In the genomic region with DNA sequence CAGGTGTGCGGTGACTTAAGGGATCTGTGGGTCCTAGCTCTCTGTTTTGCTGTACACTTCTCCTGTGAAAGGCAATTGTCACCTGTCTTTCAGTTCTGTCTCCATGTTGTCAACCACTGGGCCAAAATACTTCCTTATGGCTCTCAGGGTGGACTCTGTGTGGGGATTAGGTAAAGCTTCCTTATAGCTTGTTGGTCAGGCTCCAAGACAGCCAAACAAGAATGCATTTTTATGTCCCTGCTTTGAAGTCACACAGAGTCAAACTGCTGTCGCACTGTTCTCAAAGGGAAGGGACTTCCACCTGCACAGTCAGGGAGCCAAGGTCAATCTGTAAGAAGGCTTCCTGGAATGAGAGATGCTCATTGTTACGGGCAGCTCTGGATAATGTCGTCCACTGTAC, we compare ENCODE assay signal across 13 mouse cellular contexts. TPM values are rescaled to one million over a fixed set of nuclear protein-coding genes. Genes with fewer than 3 reads are reported as not detected.
A peak's percentile ranks its signal among the peaks of the same experiment; 100 is the strongest.
DNase-seq lines count a peak whose midpoint lies in the region; ATAC-seq lines count a peak whose summit lies in the region.
"Had no signal": no experiment of that assay in that cellular context is flagged by ENCODE, and none has a peak within 500 bp of the region (broad histone marks: within the 10 kb centered on the region; RNA-seq: fewer than 3 reads in every experiment).

No protein-coding gene starts in this region.

- 76% methylated on average over 4 of the region's 4 CpGs for WGBS in heart, embryonic 11.5 days (ENCODE audit: insufficient replicate concordance)
- 76% methylated on average over 4 of the region's 4 CpGs for WGBS in midbrain, embryonic 13.5 days
- WGBS in midbrain, embryonic 10.5 days: 75% methylated on average over 4 of the region's 4 CpGs
- 76% methylated on average over 4 of the region's 4 CpGs for WGBS in hindbrain, embryonic 14.5 days
- 72% methylated on average over 4 of the region's 4 CpGs for WGBS in neural tube, embryonic 14.5 days

- no peak overlapping the region for H3K4me2 ChIP-seq in heart, embryonic 11.5 days
- H3K4me2 ChIP-seq in midbrain, embryonic 13.5 days (replicated peaks): no peak overlapping the region
- H3K4me2 ChIP-seq in hindbrain, embryonic 14.5 days (replicated peaks): no peak overlapping the region
- no peak overlapping the region for H3K4me2 ChIP-seq in neural tube, embryonic 14.5 days (ENCODE audit: low read depth, low read length)

- no peak for DNase-seq in heart, postnatal 36 days
- DNase-seq in midbrain, embryonic 10.5 days (ENCODE audit: low spot score): no peak
- DNase-seq in hindbrain, embryonic 14.5 days (ENCODE audit: low spot score): no peak
- no peak for DNase-seq in left cerebral cortex, postnatal 36 days (ENCODE audit: low spot score in 2 of 2)
- DNase-seq: adrenal gland, adult 2 months; cerebellum, adult 11 months; heart, adult 11 months; heart, postnatal 14 days; kidney, adult 8-10 months had no signal

- no peaks in the 10 kb centered on the region for H3K9me3 ChIP-seq in heart, embryonic 11.5 days (replicated peaks; ENCODE audit: control insufficient read depth, low read length)
- no peaks in the 10 kb centered on the region for H3K9me3 ChIP-seq in midbrain, embryonic 13.5 days
- no peaks in the 10 kb centered on the region for H3K9me3 ChIP-seq in midbrain, embryonic 10.5 days (replicated peaks)
- H3K9me3 ChIP-seq in hindbrain, embryonic 14.5 days (ENCODE audit: control insufficient read depth, low read length): no peaks in the 10 kb centered on the region
- no peaks in the 10 kb centered on the region for H3K9me3 ChIP-seq in neural tube, embryonic 14.5 days (ENCODE audit: control insufficient read depth, low read length)

- no peak for ATAC-seq in heart, embryonic 11.5 days (replicated peaks; ENCODE audit: insufficient number of reproducible peaks, low FRiP score, low TSS enrichment)
- ATAC-seq in midbrain, embryonic 13.5 days: no peak
- no peak for ATAC-seq in hindbrain, embryonic 14.5 days (ENCODE audit: low FRiP score)
- no peak for ATAC-seq in neural tube, embryonic 14.5 days (ENCODE audit: low read depth)

- no peak overlapping the region for H3K4me3 ChIP-seq in heart, embryonic 11.5 days (ENCODE audit: low read depth, low read length)
- no peak overlapping the region for H3K4me3 ChIP-seq in midbrain, embryonic 13.5 days (replicated peaks)
- no peak overlapping the region for H3K4me3 ChIP-seq in midbrain, embryonic 10.5 days
- H3K4me3 ChIP-seq in hindbrain, embryonic 14.5 days (replicated peaks; ENCODE audit: low read length): no peak overlapping the region
- no peak overlapping the region for H3K4me3 ChIP-seq in neural tube, embryonic 14.5 days (ENCODE audit: low read depth, low read length)

- H3K4me1 ChIP-seq in heart, embryonic 11.5 days (ENCODE audit: control insufficient read depth, insufficient read depth, low read length): peaks cover 31% of the 10 kb centered on the region
- H3K4me1 ChIP-seq in midbrain, embryonic 13.5 days (replicated peaks): peaks cover 33% of the 10 kb centered on the region
- peaks cover 27% of the 10 kb centered on the region for H3K4me1 ChIP-seq in midbrain, embryonic 10.5 days
- peaks cover 33% of the 10 kb centered on the region for H3K4me1 ChIP-seq in hindbrain, embryonic 14.5 days (replicated peaks; ENCODE audit: control insufficient read depth, insufficient read depth, low read length)
- H3K4me1 ChIP-seq in neural tube, embryonic 14.5 days (ENCODE audit: control insufficient read depth, insufficient read depth, low read length): peaks cover 20% of the 10 kb centered on the region

- intact Hi-C loops in heart, postnatal 36 days (cut with DNase I): no loop called here
- intact Hi-C loops in left cerebral cortex, postnatal 36 days (cut with DNase I): no loop called here

- H3K36me3 ChIP-seq in heart, embryonic 11.5 days (ENCODE audit: control insufficient read depth, insufficient read depth, low read length): no peaks in the 10 kb centered on the region
- no peaks in the 10 kb centered on the region for H3K36me3 ChIP-seq in midbrain, embryonic 13.5 days
- no peaks in the 10 kb centered on the region for H3K36me3 ChIP-seq in midbrain, embryonic 10.5 days
- no peaks in the 10 kb centered on the region for H3K36me3 ChIP-seq in hindbrain, embryonic 14.5 days (replicated peaks; ENCODE audit: control insufficient read depth, insufficient read depth)
- no peaks in the 10 kb centered on the region for H3K36me3 ChIP-seq in neural tube, embryonic 14.5 days (ENCODE audit: control insufficient read depth, insufficient read depth, low read length)

- H3K27me3 ChIP-seq in heart, embryonic 11.5 days (ENCODE audit: control insufficient read depth, insufficient read depth, low read length): no peaks in the 10 kb centered on the region
- H3K27me3 ChIP-seq in midbrain, embryonic 13.5 days: no peaks in the 10 kb centered on the region
- H3K27me3 ChIP-seq in midbrain, embryonic 10.5 days (ENCODE audit: low read depth, poor library complexity, severe bottlenecking): peaks cover 7% of the 10 kb centered on the region; the same call in 1 of the 2 replicates
- no peaks in the 10 kb centered on the region for H3K27me3 ChIP-seq in hindbrain, embryonic 14.5 days (ENCODE audit: control insufficient read depth, insufficient read depth, low read length)
- H3K27me3 ChIP-seq in neural tube, embryonic 14.5 days (ENCODE audit: control insufficient read depth, insufficient read depth, low read length): no peaks in the 10 kb centered on the region

- H3K27ac ChIP-seq in heart, embryonic 11.5 days (ENCODE audit: low read depth, low read length): peak overlapping the region; percentile 15; the same call in 1 of the 2 replicates
- peak overlapping the region; percentile 27; the same call in 1 of the 2 replicates for H3K27ac ChIP-seq in midbrain, embryonic 13.5 days
- no peak overlapping the region for H3K27ac ChIP-seq in midbrain, embryonic 10.5 days (replicated peaks)
- peak overlapping the region; percentile 58 for H3K27ac ChIP-seq in hindbrain, embryonic 14.5 days
- peak overlapping the region; percentile 44; the same call in 1 of the 2 replicates for H3K27ac ChIP-seq in neural tube, embryonic 14.5 days (ENCODE audit: low read depth, low read length)
- H3K27ac ChIP-seq: macrophage had no signal

- H3K9ac ChIP-seq in heart, embryonic 11.5 days (ENCODE audit: low read depth, low read length): no peak overlapping the region
- H3K9ac ChIP-seq in midbrain, embryonic 13.5 days (replicated peaks): no peak overlapping the region
- no peak overlapping the region for H3K9ac ChIP-seq in hindbrain, embryonic 14.5 days
- no peak overlapping the region for H3K9ac ChIP-seq in neural tube, embryonic 14.5 days (replicated peaks; ENCODE audit: low read depth, low read length)

RNA-seq across cellular contexts. Expression of gene Tgm2, which starts 31.9 kb away (rescaled TPM):
- polyA plus RNA-seq in heart, embryonic 11.5 days (2014; fragmentation: Nextera tagmentation; extraction: Ambion mirVana): 129 and 130 TPM in 2 replicates
- total RNA-seq in heart, postnatal 36 days (2021): 100 to 1,000 TPM; 237 to 310 TPM
- polyA plus RNA-seq in midbrain, embryonic 13.5 days (2015; fragmentation: Nextera tagmentation; extraction: Ambion mirVana): 9.1 and 12.3 TPM in 2 replicates
- polyA plus RNA-seq in midbrain, embryonic 10.5 days (2016; fragmentation: Nextera tagmentation; extraction: Ambion mirVana): 9.0 and 10.0 TPM in 2 replicates
- polyA plus RNA-seq in hindbrain, embryonic 14.5 days (2014; fragmentation: Nextera tagmentation; extraction: Ambion mirVana): 5.5 and 6.1 TPM in 2 replicates
- polyA plus RNA-seq in neural tube, embryonic 14.5 days (2014; fragmentation: Nextera tagmentation; extraction: Ambion mirVana): 1.7 and 7.0 TPM in 2 replicates
- 10 to 100 TPM; 11.2 to 11.5 TPM for total RNA-seq in left cerebral cortex, postnatal 36 days (2021)

RNA-seq across cellular contexts. Expression of gene D630003M21Rik, which starts 50.9 kb away (rescaled TPM):
- 0.37 and 0.57 TPM in 2 replicates for polyA plus RNA-seq in heart, embryonic 11.5 days (2014; fragmentation: Nextera tagmentation; extraction: Ambion mirVana)
- 1 to 10 TPM; 5.6 to 6.2 TPM for total RNA-seq in heart, postnatal 36 days (2021)
- polyA plus RNA-seq in midbrain, embryonic 13.5 days (2015; fragmentation: Nextera tagmentation; extraction: Ambion mirVana): 1.6 and 2.4 TPM in 2 replicates
- 2.3 and 3.1 TPM in 2 replicates for polyA plus RNA-seq in midbrain, embryonic 10.5 days (2016; fragmentation: Nextera tagmentation; extraction: Ambion mirVana)
- polyA plus RNA-seq in hindbrain, embryonic 14.5 days (2014; fragmentation: Nextera tagmentation; extraction: Ambion mirVana): 1.6 and 1.7 TPM in 2 replicates
- 0.94 and 1.8 TPM in 2 replicates for polyA plus RNA-seq in neural tube, embryonic 14.5 days (2014; fragmentation: Nextera tagmentation; extraction: Ambion mirVana)
- total RNA-seq in left cerebral cortex, postnatal 36 days (2021): 1 to 10 TPM; 3.5 TPM
- polyA plus RNA-seq: macrophage had no signal
